Mouse (Mus musculus): ENCODE results near the gene Tmem196.

- TF ChIP-seq GATA1 (IDR thresholded peaks at IDR 0.05; ENCODE audit: borderline replicate concordance, low read length) (no peak), FLI1 (IDR thresholded peaks at IDR 0.05; ENCODE audit: low read length) (no peak)
Observed at GRCm38 (mm10) chr12:120004280-120004679, 58.7 kb downstream of the Tmem196 start.

Data from megakaryocyte, embryonic 14.5 days (primary cell).